In genomic region chr19:55185651-55186050, GRCm38 (mm10) we compare ENCODE assay signal across 19 mouse cellular contexts. TPM values are rescaled to one million over a fixed set of nuclear protein-coding genes. Genes with fewer than 3 reads are reported as not detected.
DNase-seq lines count a peak whose midpoint lies in the region; ATAC-seq and TF ChIP-seq lines count a peak whose summit lies in the region.
"Had no signal": no experiment of that assay in that cellular context is flagged by ENCODE, and none has a peak within 500 bp of the region (broad histone marks: within the 10 kb centered on the region; RNA-seq: fewer than 3 reads in every experiment).

No protein-coding gene starts in this region.

- H3K4me2 ChIP-seq in hindbrain, embryonic 13.5 days = no peak overlapping the region
- H3K4me2 ChIP-seq in midbrain, postnatal 0 days (ENCODE audit: low read depth, low read length, poor library complexity, severe bottlenecking) = no peak overlapping the region
- H3K4me2 ChIP-seq: limb, embryonic 12.5 days had no signal

- ATAC-seq in frontal cortex, adult (ENCODE audit: low TSS enrichment) = 0 out of 2 replicates have a peak, but pooled peaks have one; percentile 62
- ATAC-seq in hindbrain, embryonic 13.5 days (ENCODE audit: low FRiP score) = peak; percentile 88
- ATAC-seq in midbrain, postnatal 0 days (ENCODE audit: low FRiP score) = peak; percentile 72

- intact Hi-C loops in gastrocnemius, adult 2 months (cut with DNase I) = no loop called here

- H3K36me3 ChIP-seq in forebrain, embryonic 10.5 days (replicated peaks) = no peaks in the 10 kb centered on the region
- no peaks in the 10 kb centered on the region for H3K36me3 ChIP-seq in hindbrain, embryonic 13.5 days
- H3K36me3 ChIP-seq in midbrain, postnatal 0 days (ENCODE audit: insufficient read depth, low read length) = no peaks in the 10 kb centered on the region
- H3K36me3 ChIP-seq: embryonic facial prominence, embryonic 10.5 days; limb, embryonic 12.5 days had no signal

- 66% methylated on average over 3 of the region's 3 CpGs for WGBS in forebrain, embryonic 10.5 days
- 24% methylated on average over 3 of the region's 3 CpGs for WGBS in hindbrain, embryonic 13.5 days
- 27% methylated on average over 3 of the region's 3 CpGs for whole genome bisulfite sequencing in midbrain, postnatal 0 days

- H3K27ac ChIP-seq in forebrain, embryonic 10.5 days = 0 out of 2 replicates have a peak overlapping the region, but pooled peaks have one; percentile 2
- peak overlapping the region; percentile 64; the same call in 1 of the 2 replicates for H3K27ac ChIP-seq in hindbrain, embryonic 13.5 days
- no peak overlapping the region for H3K27ac ChIP-seq in midbrain, postnatal 0 days (ENCODE audit: low read depth, low read length)
- no peak overlapping the region for H3K27ac ChIP-seq in gastrocnemius, adult 2 months
- H3K27ac ChIP-seq: embryonic facial prominence, embryonic 10.5 days; limb, embryonic 12.5 days had no signal

- no peak overlapping the region for H3K4me3 ChIP-seq in forebrain, embryonic 10.5 days
- H3K4me3 ChIP-seq in hindbrain, embryonic 13.5 days = no peak overlapping the region
- H3K4me3 ChIP-seq in midbrain, postnatal 0 days (ENCODE audit: low read depth, low read length) = no peak overlapping the region
- no peak overlapping the region for H3K4me3 ChIP-seq in gastrocnemius, adult 2 months
- H3K4me3 ChIP-seq: embryonic facial prominence, embryonic 10.5 days; limb, embryonic 12.5 days; megakaryocyte, embryonic 14.5 days had no signal

- no peak overlapping the region for H3K9ac ChIP-seq in hindbrain, embryonic 13.5 days
- no peak overlapping the region for H3K9ac ChIP-seq in midbrain, postnatal 0 days (replicated peaks; ENCODE audit: low read length, poor library complexity, severe bottlenecking)
- H3K9ac ChIP-seq: limb, embryonic 12.5 days had no signal

- no peak for TF ChIP-seq CTCF in midbrain, postnatal 0 days (IDR thresholded peaks at IDR 0.05)
- no peak for TF ChIP-seq CTCF in gastrocnemius, adult 2 months (IDR thresholded peaks at IDR 0.05)

- no peaks in the 10 kb centered on the region for H3K9me3 ChIP-seq in forebrain, embryonic 10.5 days
- H3K9me3 ChIP-seq in hindbrain, embryonic 13.5 days = no peaks in the 10 kb centered on the region
- H3K9me3 ChIP-seq in midbrain, postnatal 0 days (ENCODE audit: low read length) = no peaks in the 10 kb centered on the region
- H3K9me3 ChIP-seq: embryonic facial prominence, embryonic 10.5 days; limb, embryonic 12.5 days; megakaryocyte, embryonic 14.5 days had no signal

- peaks cover 19% of the 10 kb centered on the region for H3K4me1 ChIP-seq in forebrain, embryonic 10.5 days
- peaks cover 11% of the 10 kb centered on the region for H3K4me1 ChIP-seq in hindbrain, embryonic 13.5 days (replicated peaks)
- peaks cover 4% of the 10 kb centered on the region; the same call in 1 of the 2 replicates for H3K4me1 ChIP-seq in midbrain, postnatal 0 days (ENCODE audit: insufficient read depth, low read length)
- H3K4me1 ChIP-seq: limb, embryonic 12.5 days; megakaryocyte, embryonic 14.5 days had no signal

- no peak for DNase-seq in frontal cortex, postnatal 25 days (ENCODE audit: low spot score in 2 of 2)
- DNase-seq in forebrain, embryonic 10.5 days (ENCODE audit: extremely low spot score, low spot score) = no peak
- DNase-seq in midbrain, postnatal 0 days (ENCODE audit: low spot score) = peak; percentile 67
- no peak for DNase-seq in heart, adult 8-10 months (ENCODE audit: low spot score)
- no peak for DNase-seq in adrenal gland, adult (ENCODE audit: inconsistent age in 2 of 2, low spot score in 1 of 2)
- DNase-seq in gastrocnemius, adult 2 months = no peak
- DNase-seq: heart, adult 18-20 months; heart, postnatal 4 days; lung, adult 2 months; thymus, adult 18-20 months had no signal

- no peaks in the 10 kb centered on the region for H3K27me3 ChIP-seq in forebrain, embryonic 10.5 days (ENCODE audit: poor library complexity, severe bottlenecking)
- H3K27me3 ChIP-seq in hindbrain, embryonic 13.5 days = no peaks in the 10 kb centered on the region
- no peaks in the 10 kb centered on the region for H3K27me3 ChIP-seq in midbrain, postnatal 0 days (ENCODE audit: insufficient read depth, low read length)
- H3K27me3 ChIP-seq: limb, embryonic 12.5 days had no signal

RNA-seq across cellular contexts. Expression of gene Tectb, which starts 5.1 kb away (rescaled TPM):
- polyA plus RNA-seq in forebrain, embryonic 10.5 days (2016; fragmentation: Nextera tagmentation; extraction: Ambion mirVana) = not detected in 2 replicates
- polyA plus RNA-seq in hindbrain, embryonic 13.5 days (2015; fragmentation: Nextera tagmentation; extraction: Ambion mirVana) = 0.45 and 0.75 TPM in 2 replicates
- total RNA-seq in midbrain, postnatal 0 days (2014; rRNA removed) = 0.09 TPM in 1 of 2 replicates, not detected in the other
- 0.16 and 0.34 TPM in 2 replicates for polyA plus RNA-seq in midbrain, postnatal 0 days (2015; fragmentation: Nextera tagmentation; extraction: Ambion mirVana)
- total RNA-seq in heart, adult 8-10 months (2022) = under 1 TPM; 0.14 to 0.41 (median 0.29) TPM
- total RNA-seq in gastrocnemius, adult 2 months (2021) = not detected
- total RNA-seq: MEL had no signal
- polyA plus RNA-seq: C2C12; embryonic facial prominence, embryonic 10.5 days; kidney, embryonic 14.5 days; limb, embryonic 12.5 days; small intestine, adult 2 months had no signal

RNA-seq across cellular contexts. Expression of gene Gucy2g, which starts 55.4 kb away (rescaled TPM):
- not detected in 2 replicates for polyA plus RNA-seq in forebrain, embryonic 10.5 days (2016; fragmentation: Nextera tagmentation; extraction: Ambion mirVana)
- polyA plus RNA-seq in hindbrain, embryonic 13.5 days (2015; fragmentation: Nextera tagmentation; extraction: Ambion mirVana) = 0.08 and 0.09 TPM in 2 replicates
- total RNA-seq in midbrain, postnatal 0 days (2014; rRNA removed) = not detected in 2 replicates
- not detected in 2 replicates for polyA plus RNA-seq in midbrain, postnatal 0 days (2015; fragmentation: Nextera tagmentation; extraction: Ambion mirVana)
- not detected for total RNA-seq in heart, adult 8-10 months (2022)
- total RNA-seq in gastrocnemius, adult 2 months (2021) = under 1 TPM; 0.15 to 0.39 TPM
- total RNA-seq: heart, postnatal 4 days had no signal
- polyA plus RNA-seq: embryonic facial prominence, embryonic 10.5 days; limb, embryonic 12.5 days had no signal

RNA-seq across cellular contexts. Expression of gene Gpam, which starts 58.6 kb away (rescaled TPM):
- polyA plus RNA-seq in forebrain, embryonic 10.5 days (2016; fragmentation: Nextera tagmentation; extraction: Ambion mirVana) = 21.5 and 22.4 TPM in 2 replicates
- 22.5 and 22.8 TPM in 2 replicates for polyA plus RNA-seq in hindbrain, embryonic 13.5 days (2015; fragmentation: Nextera tagmentation; extraction: Ambion mirVana)
- 81.1 and 83.0 TPM in 2 replicates for total RNA-seq in midbrain, postnatal 0 days (2014; rRNA removed)
- 23.6 and 24.0 TPM in 2 replicates for polyA plus RNA-seq in midbrain, postnatal 0 days (2015; fragmentation: Nextera tagmentation; extraction: Ambion mirVana)
- 100 to 1,000 TPM; 170 to 216 (median 189) TPM for total RNA-seq in heart, adult 8-10 months (2022)
- 100 to 1,000 TPM in 1 of 2 experiments, 10 to 100 TPM in 1; 69.0 to 124 TPM for total RNA-seq in gastrocnemius, adult 2 months (2021)

Comparison
In these comparisons a context has a peak if more than half of its experiments do, and no peak if none do; other contexts are left out.
1. H3K27ac ChIP-seq: peak in forebrain, embryonic 10.5 days (single experiment) and hindbrain, embryonic 13.5 days (single experiment); none in midbrain, postnatal 0 days (single experiment) and gastrocnemius, adult 2 months (single experiment).
2. Peak in every context shown above with its lines, with median percentiles within 50 percentile points of each other: ATAC-seq.